Comparison of ENCODE assay signal across 9 mouse cellular contexts in genomic region chr2:27771936-27772335, GRCm38 (mm10).
DNase-seq lines count a peak whose midpoint lies in the region; ATAC-seq and TF ChIP-seq lines count a peak whose summit lies in the region.
"Had no signal": no experiment of that assay in that cellular context is flagged by ENCODE, and none has a peak within 500 bp of the region (broad histone marks: within the 10 kb centered on the region; RNA-seq: fewer than 3 reads in every experiment).

No protein-coding gene starts in this region.

- no peak overlapping the region for H3K9ac ChIP-seq in lung, embryonic 14.5 days
- H3K9ac ChIP-seq: heart, embryonic 13.5 days had no signal

- 25% methylated on average over 7 of the region's 7 CpGs for WGBS in heart, embryonic 10.5 days
- WGBS in lung, embryonic 14.5 days, result 16% methylated on average over 7 of the region's 7 CpGs

- peaks cover 23% of the 10 kb centered on the region for H3K27me3 ChIP-seq in heart, embryonic 10.5 days (ENCODE audit: insufficient read depth, poor library complexity, severe bottlenecking)
- no peaks in the 10 kb centered on the region for H3K27me3 ChIP-seq in lung, embryonic 14.5 days (ENCODE audit: insufficient read depth, low read length)

- no peaks in the 10 kb centered on the region for H3K9me3 ChIP-seq in heart, embryonic 10.5 days
- H3K9me3 ChIP-seq in lung, embryonic 14.5 days (ENCODE audit: low read depth, low read length), result no peaks in the 10 kb centered on the region
- H3K9me3 ChIP-seq: heart, embryonic 13.5 days had no signal

- H3K4me2 ChIP-seq in lung, embryonic 14.5 days, result no peak overlapping the region
- H3K4me2 ChIP-seq: heart, embryonic 13.5 days had no signal

- TF ChIP-seq CTCF in lung, embryonic 14.5 days (IDR thresholded peaks at IDR 0.05; ENCODE audit: low read depth), result peak; percentile 99

- DNase-seq in CD4-positive helper T cell, adult 2 months (ENCODE audit: low read depth, low spot score), result peak; percentile 39
- DNase-seq in adrenal gland, adult 2 months, result peak; percentile 84
- DNase-seq in embryo, embryonic 10.5 days (ENCODE audit: low spot score), result peak; percentile 89
- peak; percentile 92 for DNase-seq in heart, embryonic 10.5 days (ENCODE audit: low spot score)
- peak; percentile 91 for DNase-seq in kidney, postnatal 14 days
- DNase-seq in lung, embryonic 14.5 days, result peak; percentile 97
- peak; percentile 87 for DNase-seq in retina, postnatal 1 day
- peak; percentile 74 for DNase-seq in urinary bladder, adult 2 months (ENCODE audit: low spot score)

- H3K27ac ChIP-seq in heart, embryonic 10.5 days, result no peak overlapping the region
- H3K27ac ChIP-seq in lung, embryonic 14.5 days (ENCODE audit: low read depth), result 0 out of 2 replicates have a peak overlapping the region, but pooled peaks have one; percentile 40
- H3K27ac ChIP-seq: heart, embryonic 13.5 days had no signal

- no peaks in the 10 kb centered on the region for H3K36me3 ChIP-seq in heart, embryonic 10.5 days
- H3K36me3 ChIP-seq in lung, embryonic 14.5 days (ENCODE audit: insufficient read depth), result no peaks in the 10 kb centered on the region
- H3K36me3 ChIP-seq: heart, embryonic 13.5 days had no signal

- no peak overlapping the region for H3K4me3 ChIP-seq in heart, embryonic 10.5 days
- H3K4me3 ChIP-seq in lung, embryonic 14.5 days (ENCODE audit: low read depth, low read length), result no peak overlapping the region
- H3K4me3 ChIP-seq: heart, embryonic 13.5 days had no signal

- ATAC-seq in lung, embryonic 14.5 days (ENCODE audit: insufficient read depth), result peak; percentile 42

- peaks cover 56% of the 10 kb centered on the region for H3K4me1 ChIP-seq in heart, embryonic 10.5 days
- H3K4me1 ChIP-seq in lung, embryonic 14.5 days (ENCODE audit: insufficient read depth), result peaks cover 33% of the 10 kb centered on the region

Comparison
In these comparisons a context has a peak if more than half of its experiments do, and no peak if none do; other contexts are left out.
1. DNase-seq: peak in every context shown above with its lines; median percentile 97 in lung, embryonic 14.5 days; 92 in heart, embryonic 10.5 days; 91 in kidney, postnatal 14 days; 89 in embryo, embryonic 10.5 days; 87 in retina, postnatal 1 day; 84 in adrenal gland, adult 2 months; 74 in urinary bladder, adult 2 months; 39 in CD4-positive helper T cell, adult 2 months.